Mouse (Mus musculus) thymus, adult 2 months (tissue): Measurements from ENCODE around the gene Prm2.

Experiments
- CTCF ChIP-seq: fragments of 200-500 bp; IDR thresholded peaks from 2 replicates; pipeline ENCODE4 v1.5.1; 2012; ENCODE audit warnings: mild to moderate bottlenecking, control low read depth, low read length, moderate library complexity, borderline replicate concordance; ENCODE audit not compliant: control insufficient read depth, poor library complexity, insufficient read depth; ENCODE audit errors: extremely low read depth
- POLR2A ChIP-seq: fragments of 200-500 bp; IDR thresholded peaks from 2 replicates; pipeline ENCODE4 v1.6.1; 2012; ENCODE audit warnings: mild to moderate bottlenecking, low read length, control low read depth, moderate library complexity; ENCODE audit not compliant: control insufficient read depth, poor library complexity, insufficient read depth; ENCODE audit errors: extremely low read depth

- TF ChIP-seq CTCF (no peak), POLR2A (no peak)
Observed at GRCm38 (mm10) chr16:10824536-10824935, 28.6 kb upstream of the Prm2 start.
